Mouse (Mus musculus) liver, adult 2 months (tissue): Measurements from ENCODE around the gene Crb1.

Experiments used
- CTCF ChIP-seq: fragments of 200-500 bp; IDR thresholded peaks from 2 replicates; pipeline ENCODE4 v1.5.1; 2011; ENCODE audit warnings: low read depth, low read length, control low read depth
- POLR2A ChIP-seq: fragments of 200-500 bp; IDR thresholded peaks from 2 replicates; pipeline ENCODE4 v1.6.1; 2011; ENCODE audit warnings: low read length, control low read depth; ENCODE audit not compliant: insufficient read depth; ENCODE audit errors: extremely low read depth

DNA sequence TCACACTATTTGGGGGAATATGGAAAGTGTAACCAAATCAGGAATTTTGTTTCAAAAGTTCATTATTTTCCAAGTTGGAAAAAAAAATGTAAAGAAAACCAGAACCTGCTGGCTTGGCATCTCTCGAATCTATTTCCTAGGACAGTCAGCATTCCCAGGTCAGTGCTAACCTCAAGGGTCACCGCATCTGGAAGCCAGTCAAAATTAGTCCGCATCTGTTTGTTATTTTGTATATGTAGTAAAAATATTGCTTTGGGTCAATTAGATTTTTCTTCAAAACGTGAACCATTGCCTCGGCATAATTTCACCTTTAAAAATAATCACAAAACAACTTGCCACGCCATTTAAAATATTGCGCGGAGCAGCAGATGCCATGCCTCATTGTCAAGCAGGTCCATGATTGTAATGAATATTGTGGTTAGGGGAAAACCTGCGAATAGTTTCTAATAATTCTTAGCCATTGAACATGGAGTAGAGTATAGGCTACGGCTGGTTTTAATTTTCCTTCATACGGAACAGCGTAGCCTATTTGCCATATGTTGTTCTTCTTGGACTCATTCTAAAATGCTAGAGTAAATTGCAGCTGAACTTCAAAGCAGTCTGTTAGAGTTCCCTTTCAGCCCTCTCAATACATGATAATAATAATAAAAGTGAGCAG is 130.0 kb downstream of the Crb1 start:
- TF ChIP-seq POLR2A (no peak), CTCF (no peak)
